Mouse (Mus musculus): ENCODE data around the gene Trpc7. TPM values are rescaled to one million over a fixed set of nuclear protein-coding genes. Genes with fewer than 3 reads are reported as not detected.

Gene Trpc7
- polyA plus RNA-seq (2014; fragmentation: Illumina TruSeq; extraction: RNeasy Lipid Tissue Mini Kit (QIAGEN cat#74804); ENCODE audit: low read depth, low replicate concordance): not detected

DNA sequence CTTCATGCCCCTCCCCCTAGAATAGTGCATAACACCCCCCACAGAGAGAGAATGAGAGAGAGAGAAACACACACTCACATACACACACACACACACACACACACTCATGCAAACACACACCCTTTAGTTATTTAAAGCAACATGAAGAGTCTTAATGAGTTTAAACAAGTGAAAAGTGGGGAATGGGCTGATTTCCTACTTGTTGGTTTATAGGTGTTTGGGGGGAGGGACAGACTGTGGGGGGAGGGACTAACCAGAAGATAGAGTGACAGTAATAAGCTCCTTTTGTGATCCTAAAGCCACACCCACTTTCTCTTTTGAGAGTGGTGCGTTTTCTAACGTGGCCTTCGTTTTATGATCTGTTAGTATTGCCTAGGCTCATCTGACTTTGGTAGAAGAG, at the start of gene Trpc7:
TSS of gene Trpc7 (minus strand) at position 101 of the 400 bp plus-strand sequence.

DNA sequence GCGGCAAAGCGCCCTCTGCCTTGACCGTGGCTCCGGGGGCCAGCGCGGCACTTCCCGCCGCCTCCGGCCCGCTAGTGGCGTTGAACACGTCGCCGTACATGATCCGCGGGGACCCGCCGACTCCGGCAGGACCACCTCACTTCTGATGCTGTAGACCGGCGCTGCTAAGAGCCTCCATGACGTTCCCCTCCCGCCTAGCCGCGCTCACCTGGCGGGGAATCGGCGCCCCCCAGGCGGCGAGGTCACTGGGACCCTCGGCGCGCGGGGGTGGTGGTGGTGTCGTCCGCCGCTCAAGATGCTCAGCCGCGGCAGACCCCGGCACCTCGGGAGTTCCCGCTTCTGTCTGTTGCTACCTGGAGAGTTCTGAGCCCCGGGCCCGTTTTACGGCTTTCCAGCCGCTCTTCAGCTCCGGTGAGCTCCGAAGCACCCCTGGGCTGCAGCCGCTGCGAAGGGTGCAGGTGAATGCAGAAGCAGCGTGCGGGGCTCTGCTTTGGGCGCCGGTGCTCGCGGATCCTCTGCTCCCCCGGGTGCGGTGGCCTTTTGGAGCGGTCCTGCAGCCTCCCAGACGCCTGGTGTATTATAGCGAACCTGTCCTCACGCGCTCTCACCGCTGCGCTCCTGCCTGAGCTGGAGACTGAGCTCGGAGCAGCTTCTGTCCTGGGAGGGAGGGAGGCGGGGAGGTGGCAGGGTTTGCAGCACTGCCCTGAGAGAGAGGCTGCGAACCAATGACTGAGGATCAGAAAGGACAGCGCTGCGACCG, 142.4 kb downstream of the Trpc7 start, which contains the start of gene Gm45623:
TSS of gene Gm45623 (minus strand) at position 636 of the 760 bp plus-strand sequence.

Other genes with a start within 250 kb of the Trpc7 start
- gene Smad5, start 193.0 kb downstream of the Trpc7 start, polyA plus RNA-seq (2014; fragmentation: Illumina TruSeq; extraction: RNeasy Lipid Tissue Mini Kit (QIAGEN cat#74804); ENCODE audit: low read depth, low replicate concordance): 50.3 TPM
- not detected for gene Gm45623, start 142.2 kb downstream of the Trpc7 start, polyA plus RNA-seq (2014; fragmentation: Illumina TruSeq; extraction: RNeasy Lipid Tissue Mini Kit (QIAGEN cat#74804); ENCODE audit: low read depth, low replicate concordance)

Data from sigmoid colon, adult 10 weeks (tissue).